Mouse (Mus musculus) cerebellum, adult 11 months (tissue): Measurements from ENCODE around the gene Kbtbd4.
A peak's percentile ranks its signal among the peaks of the same experiment; 100 is the strongest.

Experiments used
- DNase-seq: peaks from one replicate; pipeline ENCODE4 v3.0.0; 2022

The Kbtbd4 gene

DNA sequence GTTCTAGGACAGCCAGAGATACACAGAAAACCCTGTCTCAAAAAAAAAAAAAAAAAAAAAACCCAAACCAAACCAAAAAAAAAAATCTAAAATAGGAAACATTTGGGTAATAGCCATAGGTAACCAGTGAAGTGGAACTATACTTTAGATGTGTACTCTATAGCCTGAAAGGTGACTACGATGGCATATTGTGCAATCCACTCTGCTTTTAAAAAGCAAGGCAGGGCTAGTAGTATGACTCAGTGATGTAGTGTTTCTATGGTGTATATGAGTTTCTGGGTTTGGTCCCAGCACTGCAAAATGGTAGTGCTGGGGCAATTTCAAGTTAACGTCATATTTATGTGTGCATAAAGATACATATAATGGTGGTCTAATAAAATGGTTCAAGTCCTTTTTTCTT lies 2.2 kb downstream of the Kbtbd4 start:
- DNase-seq = no peak

DNA sequence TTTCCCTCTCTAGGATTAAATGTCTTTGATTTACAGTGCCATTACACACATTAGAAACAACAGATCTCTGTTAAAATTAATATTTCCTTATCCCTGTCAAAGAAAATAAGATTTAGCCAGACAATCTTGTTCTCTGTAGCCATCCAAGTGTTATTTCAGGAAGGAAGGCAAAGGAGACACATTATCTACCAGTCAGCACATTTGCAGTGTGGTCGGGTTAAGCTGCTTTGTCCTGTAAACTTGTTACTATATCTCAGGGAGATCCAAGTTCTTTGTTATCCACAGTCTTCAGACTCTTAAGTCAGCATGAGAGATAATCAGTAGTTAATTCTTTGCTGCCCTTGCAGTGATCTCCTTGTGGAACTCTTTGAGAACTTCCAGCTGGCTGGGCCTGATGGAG lies 6.3 kb downstream of the Kbtbd4 start:
- DNase-seq = no peak

DNA sequence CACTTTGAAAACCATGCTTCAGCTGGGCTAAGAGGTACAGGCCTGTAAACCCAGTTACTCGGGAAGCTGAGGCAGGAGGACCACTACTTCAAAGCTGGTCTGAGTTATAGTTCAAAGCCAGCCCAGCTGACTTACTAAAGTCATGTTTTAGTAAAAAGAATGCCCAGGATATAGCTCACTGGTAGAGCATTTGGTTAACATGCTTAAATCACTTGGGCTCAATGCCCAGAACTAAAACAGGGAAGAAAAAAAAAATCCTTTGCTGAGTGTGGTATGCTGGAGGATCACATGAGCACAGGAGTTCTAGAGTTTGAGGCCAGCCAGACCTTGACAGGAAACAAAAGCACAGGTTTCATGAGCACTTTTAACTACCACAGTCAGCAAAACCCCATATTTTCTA lies 7.1 kb downstream of the Kbtbd4 start:
- DNase-seq = no peak

DNA sequence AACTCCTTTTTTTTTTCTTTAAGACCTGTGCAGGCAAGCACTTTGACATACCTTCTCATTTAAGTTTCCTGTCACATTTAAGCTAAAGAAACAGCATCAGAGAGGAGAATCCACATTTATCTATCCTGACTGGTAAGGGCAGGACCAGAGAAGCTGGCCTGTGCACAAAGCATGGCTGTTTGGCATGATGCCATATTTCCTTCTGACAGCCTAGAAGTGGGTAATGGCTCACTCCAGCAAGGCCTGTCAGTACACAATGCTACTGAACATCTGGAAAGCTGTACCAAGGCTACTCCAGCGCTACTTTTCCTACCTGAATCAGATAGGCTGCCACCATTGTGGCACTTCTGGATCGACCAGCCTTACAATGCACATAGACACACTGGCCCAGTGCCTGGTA lies 9.1 kb downstream of the Kbtbd4 start:
- no peak for DNase-seq

DNA sequence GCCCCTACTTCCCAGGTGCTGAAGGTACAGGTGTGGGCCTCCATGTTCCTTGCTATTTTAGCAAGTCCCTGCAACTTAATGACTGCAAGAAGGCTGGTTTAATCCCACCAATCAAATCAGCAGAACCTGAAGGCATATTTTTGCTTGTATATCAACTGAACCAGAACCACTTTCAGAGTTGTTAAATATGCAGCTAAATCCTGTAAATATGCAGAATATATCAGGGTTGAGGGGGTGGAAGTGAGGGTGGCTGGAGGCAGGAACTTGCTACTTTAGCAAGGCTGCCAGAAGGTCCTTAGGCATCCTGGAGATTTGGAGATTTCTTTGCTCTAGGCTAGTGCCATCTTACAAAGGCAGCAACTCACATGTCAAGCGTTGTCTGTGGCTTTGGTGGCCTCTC lies 11.0 kb downstream of the Kbtbd4 start:
- no peak for DNase-seq

DNA sequence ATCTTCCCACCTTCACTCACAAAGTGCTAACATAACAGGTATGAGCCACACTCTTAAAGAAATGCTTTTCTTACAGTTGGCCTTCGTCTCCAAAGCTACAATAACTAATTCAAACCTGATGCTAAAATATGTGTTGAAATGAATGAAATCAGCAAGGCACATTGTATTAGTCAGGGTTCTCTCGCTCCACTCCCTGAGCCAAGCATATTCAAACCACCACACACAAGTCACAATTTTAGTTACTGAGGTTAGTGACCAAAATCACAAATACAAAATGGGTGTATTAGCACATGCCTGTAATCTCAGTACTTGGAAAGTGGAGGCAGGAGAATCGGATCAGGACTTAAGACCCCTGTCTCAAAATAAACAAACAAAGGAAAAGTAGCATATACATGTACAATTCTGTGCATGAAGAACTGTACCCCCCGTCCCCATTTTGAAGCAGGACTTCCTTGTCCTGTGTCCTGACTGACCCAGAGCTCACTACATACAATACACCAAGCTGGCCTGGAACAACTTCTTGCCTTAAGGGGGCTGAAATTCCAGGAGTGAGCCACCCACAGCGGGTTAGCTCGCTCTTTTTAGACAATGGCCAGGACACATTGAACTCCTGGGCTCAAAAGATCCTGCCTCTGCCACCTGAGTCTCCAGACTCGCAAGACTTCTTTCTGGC lies 12.2 kb downstream of the Kbtbd4 start:
- no peak for DNase-seq

DNA sequence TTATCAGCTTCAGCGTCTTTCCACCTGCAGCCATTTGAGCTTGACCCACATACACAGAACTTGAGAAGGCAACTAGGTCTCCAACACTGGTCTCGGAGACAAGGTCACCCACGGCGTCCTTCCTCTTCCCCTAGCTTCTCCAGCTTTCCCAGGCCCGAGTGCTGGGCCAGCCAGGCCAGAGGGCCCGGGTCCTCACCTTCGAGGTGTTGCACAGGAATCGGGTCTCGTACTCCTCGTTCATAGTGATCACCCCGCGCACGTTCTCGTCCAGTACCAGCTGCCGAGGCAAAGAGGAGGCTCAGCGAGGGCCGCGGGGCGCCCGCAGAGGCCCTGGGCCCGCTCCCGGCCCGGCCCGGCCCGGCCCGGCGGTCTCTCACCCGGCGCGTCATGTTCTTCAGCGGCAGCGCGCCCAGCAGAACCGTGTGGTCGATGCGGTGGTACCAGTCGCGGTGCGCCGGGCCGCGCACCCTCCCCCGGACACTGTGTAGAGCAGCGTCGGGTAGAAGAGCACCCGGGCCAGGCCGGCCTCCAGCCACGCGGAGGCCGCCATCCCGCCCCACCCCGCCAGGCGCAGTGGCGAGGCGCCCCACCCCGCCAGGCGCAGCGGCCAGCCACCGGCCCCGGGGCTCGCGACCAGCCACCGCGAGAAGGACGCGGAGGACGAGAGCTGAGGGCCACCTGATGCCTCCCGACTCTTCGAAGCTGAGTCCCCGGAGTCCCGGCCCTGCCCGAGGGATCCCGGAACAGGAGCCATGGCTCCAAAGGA lies 12.9 kb downstream of the Kbtbd4 start:
- DNase-seq = peak; percentile 66

DNA sequence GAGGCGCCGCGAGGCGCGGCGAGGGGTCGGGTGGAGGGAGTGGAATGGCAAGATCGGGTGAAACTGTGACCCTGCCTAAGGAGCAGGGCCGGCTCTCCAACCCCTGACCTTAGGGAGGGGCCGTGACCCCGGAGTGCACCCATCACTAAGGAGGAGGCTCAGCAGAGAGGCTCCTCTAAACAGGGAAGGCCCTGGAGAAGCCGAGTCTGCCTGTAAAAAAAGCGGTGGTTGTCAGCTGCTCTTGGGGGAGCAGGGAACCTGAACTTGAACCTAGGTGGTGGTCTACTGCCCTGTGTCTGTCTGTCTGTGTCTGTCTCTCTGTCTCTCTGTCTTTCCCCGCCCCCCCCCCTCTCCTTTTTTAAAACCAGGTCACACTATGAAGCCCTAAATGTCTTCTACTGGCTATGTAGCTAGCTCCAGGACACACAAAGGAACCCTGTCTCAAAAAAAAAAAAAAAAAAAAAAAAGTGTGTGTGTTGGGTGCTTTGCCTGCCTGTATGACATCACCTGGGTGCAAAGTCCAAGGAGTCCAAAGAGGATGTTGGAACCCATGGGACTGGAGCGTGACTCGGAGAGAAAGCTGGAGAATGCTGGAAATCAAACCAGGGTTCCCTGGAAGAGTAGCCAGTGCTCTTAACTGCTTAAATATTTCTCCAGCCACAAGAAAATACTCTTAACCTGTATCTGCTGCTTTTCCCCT lies 13.6 kb downstream of the Kbtbd4 start:
- no peak for DNase-seq

DNA sequence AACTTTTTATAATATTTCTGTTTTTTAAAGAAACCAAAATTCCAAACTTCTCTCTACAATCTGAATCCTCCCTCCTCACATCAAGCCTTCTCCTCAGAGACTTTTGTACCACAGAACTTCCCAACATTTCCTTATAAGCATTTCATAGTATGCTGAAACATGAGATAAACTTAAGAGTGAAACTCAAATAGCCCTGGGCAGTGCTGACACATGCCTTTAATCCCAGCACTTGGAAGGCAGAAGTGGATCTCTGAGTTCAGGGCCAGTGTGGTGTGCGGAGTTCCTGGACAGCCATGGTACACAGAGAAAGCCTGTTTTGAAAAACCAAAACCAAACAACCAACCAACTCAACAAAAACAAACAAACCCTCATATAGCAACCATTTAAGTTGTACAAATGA lies 16.6 kb downstream of the Kbtbd4 start:
- no peak for DNase-seq

DNA sequence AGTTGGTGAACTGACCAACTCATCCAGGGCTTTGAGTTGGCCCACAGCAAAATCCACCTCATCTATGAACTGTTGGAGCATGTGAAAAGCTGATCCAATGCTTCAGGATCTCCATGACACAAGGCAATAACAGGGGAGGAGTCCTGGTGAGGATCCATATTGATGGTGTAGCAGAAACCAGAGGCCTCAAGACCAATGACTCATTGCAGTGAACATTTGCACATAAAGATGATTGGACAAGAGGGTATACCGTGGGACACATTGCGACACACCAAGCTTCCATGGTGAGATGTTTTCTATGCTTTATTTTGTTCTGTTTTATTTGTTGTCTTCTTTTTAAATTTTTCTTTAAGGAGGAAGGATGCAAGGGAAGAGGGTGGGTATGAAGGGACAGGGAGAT lies 18.1 kb downstream of the Kbtbd4 start:
- DNase-seq = no peak

DNA sequence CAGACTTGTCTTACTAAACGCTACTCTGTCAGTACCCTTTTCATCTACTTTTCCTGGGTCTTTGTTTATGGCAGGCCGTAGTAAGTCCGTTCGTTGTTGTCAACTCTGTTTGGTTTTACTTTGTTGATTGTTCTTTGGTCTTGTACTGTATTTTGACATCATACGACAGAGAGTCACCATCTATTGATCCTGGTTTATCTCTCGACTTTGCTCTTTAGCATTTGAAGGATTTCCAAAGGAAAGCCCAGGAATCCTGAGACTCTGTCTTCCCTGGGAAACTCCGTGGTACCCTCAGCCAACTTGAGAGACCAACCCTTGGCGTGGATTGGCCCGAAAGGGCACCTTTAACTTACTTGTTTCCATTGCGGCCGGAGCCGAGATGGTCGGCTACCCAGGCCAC lies 24.0 kb downstream of the Kbtbd4 start:
- DNase-seq = no peak

DNA sequence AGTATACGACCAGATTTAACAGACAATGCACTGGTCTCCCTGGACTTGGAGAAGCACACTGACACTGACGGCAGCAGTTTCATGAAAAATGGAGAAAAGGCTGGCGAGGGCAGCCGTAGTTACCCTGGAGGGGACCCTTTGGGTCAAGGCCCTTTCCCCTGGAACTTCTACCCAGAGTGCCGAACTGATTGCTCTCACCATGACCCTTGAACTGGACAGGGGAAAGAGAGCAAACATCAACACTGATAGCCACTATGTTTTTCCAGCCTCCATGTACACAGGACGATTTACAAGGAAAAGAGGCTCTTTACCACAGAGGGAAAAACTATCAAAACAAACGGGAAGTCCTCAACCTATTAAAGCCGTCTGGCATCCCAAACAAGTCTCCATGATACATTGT lies 27.3 kb downstream of the Kbtbd4 start:
- no peak for DNase-seq

DNA sequence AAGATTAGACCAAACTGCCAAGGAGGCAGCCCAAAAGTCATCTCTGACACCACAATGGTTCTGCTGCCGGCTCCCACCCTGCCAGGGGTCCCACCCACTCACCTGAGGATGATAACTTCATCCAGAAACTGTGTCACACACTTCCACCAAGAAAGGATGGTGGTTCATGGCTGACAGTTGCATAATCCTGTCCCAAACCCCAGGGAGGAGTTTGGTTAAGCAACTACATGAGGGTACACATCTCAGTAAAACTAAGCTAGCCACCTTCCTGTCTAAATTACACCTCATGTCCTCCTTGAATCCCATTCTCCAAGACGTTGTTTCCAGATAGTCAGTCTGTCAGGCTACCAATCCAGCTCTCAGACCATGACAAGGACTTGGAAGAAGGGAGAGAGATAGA lies 27.7 kb downstream of the Kbtbd4 start:
- DNase-seq = no peak

DNA sequence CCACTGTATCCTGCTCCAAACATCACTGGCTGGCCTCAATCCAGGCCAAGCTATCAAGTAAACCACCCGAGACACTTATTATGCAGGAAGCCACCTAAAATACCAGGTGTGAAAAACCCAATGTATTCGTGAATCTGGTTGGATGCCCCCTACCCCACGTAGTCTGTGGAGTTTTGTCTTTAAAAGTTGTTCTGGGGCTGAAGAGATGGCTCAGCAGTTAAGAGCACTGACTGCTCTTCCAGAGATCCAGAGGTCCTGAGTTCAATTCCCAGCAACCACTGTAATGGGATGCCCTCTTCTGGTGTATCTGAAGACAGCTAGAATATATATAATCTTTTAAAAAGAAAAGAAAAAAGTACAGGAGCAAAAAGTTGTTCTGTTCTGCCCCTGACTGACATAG lies 33.8 kb downstream of the Kbtbd4 start:
- DNase-seq = no peak

DNA sequence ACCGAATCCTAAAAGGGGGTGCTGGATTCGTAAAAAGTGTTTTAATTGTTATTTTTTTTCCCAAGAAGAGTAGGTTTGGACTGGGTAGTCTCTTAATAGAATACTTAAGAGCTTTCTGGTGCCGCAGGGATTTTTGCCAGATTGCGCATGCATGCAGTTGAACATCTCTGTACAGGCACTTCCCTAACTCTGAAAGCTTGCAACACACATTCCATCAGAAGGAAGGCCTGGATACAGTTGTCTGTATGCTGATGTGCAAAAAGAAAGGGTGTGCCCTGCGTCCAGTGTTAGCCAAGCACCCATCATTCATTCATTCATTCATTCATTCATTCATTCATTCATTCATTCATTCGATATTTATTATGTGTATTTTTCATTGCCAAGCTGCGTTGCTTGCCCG lies 35.2 kb downstream of the Kbtbd4 start:
- no peak for DNase-seq

DNA sequence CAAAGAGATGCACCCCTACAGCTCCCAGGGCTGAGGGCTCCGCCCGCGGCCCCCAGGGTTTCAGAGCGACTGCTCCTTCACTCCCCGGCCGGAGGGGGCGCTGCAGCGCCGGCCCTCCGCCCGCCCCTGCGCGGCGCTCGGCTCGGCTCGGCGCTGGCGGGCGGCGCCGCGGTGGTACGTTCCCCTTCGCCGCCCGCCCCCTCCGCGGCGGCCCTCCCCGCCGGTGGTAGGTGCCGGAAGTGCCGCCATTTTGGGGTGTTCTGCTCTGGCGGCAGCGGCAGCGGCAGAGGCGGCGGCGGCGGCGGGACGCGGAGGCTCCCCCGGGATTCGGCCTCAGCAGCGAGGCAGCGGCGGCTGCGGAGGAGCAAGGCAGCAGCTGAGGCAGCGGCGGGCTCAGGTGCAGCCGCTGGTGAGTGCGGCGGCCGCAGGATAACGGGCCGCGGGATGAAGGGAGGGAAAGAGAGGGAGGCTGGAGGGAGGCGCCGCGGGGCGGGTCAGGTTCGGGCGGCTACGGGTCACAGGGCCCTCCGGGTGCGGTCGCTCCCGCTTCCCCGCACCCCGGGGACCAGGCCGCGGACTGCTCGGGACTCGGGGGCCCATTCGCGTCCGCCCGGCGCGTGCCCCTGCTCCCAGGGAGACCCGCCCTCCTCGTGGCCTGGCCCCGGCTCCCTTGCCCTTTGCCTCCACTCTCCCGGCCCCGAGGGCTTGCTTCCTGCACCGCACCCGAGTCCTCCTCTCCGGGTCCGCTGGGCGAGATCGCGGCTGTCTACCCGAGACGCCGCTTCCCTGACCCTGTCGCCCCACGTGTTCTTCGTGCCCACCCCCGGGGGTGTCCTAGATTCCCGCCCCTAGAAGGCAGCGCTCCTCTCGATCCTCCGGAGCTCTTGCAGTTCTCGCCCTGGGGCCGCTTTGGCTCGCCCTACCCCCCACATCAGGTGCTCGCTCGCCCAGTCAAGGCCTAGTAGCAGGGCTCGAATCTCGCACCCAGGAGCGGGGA lies 36.0 kb downstream of the Kbtbd4 start, which contains the start of gene Celf1:
Gene Celf1 (plus strand): TSS at position 150 of the 997 bp plus-strand sequence.
- DNase-seq = peak; percentile 81

DNA sequence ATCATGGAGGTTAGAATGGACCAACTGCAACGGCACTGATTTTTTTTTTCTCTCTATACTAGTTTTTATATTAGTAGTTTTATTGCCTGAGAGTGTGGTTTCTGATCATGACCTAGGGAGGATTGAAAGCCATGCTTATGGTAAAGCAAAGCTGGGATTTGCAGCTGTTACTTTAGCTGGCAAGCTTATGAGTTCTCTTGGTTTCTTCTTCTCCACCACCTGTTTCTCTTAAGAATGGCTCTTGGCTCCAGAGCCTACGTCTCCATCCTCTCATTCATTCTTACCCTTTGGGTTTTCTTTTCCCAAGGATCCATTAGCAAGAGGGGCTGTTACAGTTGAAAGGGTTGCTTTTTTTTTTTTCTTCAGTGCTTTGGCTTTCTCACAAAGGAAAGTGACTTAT lies 37.2 kb downstream of the Kbtbd4 start:
- no peak for DNase-seq

DNA sequence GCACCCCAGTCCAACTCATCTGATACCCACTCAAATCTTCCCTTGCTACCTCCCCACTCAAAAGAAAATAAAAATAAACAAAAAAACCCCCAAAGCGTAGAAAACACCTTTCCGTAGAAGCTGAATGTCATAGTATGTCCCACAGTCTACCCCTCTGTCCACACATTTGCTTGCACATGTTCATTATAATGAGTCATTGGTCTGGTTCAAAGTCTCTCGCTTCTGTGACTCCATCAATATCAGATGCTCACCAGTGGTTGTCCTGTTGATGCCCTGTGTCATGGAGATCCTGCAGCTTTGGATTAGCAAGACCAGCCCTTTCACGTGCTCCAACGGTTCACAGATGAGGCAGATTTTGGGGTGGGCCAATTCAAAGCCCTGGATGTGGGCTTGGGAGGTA lies 45.6 kb downstream of the Kbtbd4 start:
- DNase-seq = no peak

DNA sequence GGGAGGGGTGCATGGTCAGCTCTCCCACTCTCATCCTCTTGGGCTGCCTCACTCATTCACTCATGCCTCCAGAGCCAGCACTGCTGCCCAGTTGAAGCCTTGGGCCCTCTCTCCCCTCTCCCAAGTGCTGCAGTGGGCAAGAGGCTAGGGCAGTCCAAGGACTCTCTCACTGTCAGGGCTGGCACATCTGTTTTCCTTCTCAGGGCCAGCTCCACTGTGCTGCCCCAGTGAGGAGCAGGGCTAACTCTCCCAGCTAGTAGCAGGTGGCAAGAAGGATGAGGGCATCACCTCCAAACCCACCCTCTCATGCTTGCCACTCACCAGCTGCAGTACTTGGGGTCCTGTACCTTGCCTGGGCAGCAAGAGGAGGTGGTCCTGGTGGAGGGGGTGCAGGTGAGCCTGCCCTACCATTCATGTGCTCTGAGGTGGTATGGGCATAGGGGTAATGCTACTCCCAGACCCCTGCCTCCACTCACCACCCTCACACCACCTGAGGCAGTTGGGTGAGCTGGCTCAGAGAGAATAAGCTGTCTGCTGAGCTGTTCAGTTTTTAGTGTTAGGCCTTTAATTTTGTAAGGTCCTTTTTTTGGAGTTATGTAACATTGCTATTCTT lies 46.1 kb downstream of the Kbtbd4 start:
- no peak for DNase-seq

DNA sequence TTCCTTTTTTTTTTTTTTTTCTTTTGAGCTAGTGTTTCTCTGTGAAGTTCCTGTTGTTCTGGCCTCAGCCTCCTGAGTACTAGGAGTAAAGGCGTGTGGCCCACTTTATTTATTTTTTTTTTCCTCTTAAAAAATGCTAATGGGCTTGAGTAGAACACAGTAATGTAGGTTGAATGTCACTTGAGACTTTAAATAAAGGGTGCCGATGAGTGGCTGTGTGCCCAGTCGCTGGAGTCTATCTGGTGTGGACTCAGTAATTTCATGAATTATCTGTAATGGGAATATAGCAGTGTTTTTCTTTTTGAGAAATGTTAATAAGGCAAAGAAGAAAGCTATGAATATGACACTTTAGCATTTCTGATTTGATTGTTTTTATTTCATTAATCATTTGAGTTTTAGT lies 48.9 kb downstream of the Kbtbd4 start:
- no peak for DNase-seq

DNA sequence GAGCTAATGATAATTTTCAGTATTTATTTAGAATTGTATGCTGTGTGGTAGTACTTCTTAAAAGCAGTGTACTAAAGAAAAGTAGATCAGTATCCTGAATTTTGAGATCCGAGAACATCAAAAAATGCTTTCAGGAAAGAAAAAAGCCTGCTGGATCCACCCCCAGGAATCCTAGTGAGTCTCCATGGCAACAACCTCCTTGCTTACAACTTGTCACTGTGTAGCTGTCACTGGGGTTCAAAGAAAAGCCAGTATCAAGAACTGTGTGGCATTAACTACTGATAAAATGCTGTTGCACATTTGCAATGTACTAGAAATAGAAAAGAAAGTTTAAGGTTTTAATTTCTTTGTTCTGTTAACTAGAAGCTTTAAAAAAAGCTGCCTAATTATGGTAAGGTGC lies 51.5 kb downstream of the Kbtbd4 start:
- no peak for DNase-seq

DNA sequence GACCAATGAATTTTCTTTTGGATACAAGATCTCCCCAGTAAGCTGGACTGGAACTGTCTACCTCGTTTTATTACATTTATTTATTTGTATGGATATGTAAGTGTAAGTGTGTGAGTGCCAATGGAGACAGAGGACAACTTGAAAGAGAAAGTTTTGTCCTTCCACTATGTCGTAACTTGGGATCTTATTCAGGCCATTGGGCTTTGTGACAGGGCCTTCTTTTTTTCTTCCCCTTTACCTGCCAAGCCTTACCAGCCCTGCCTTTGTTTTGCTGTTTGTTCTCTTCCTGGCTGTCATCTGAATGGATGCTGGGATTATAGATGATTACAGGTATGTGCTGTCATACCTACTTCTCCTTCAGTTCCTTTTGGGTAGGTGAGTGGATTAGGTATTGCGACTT lies 54.3 kb downstream of the Kbtbd4 start:
- DNase-seq = no peak
